Mouse (Mus musculus) midbrain, postnatal 0 days (tissue): ENCODE data around the gene Tex38. TPM values are rescaled to one million over a fixed set of nuclear protein-coding genes. Genes with fewer than 3 reads are reported as not detected.

Experiments
- ATAC-seq: fragments of 200-750 bp; cut with Nextera tagmentation; 2 replicates; pipeline ENCODE4 v1.8.0; 2017; ENCODE audit warnings: moderate number of reproducible peaks, mild to moderate bottlenecking, moderate TSS enrichment, moderate library complexity; ENCODE audit not compliant: low FRiP score
- DNase-seq: peaks from one replicate; pipeline ENCODE4 v3.0.0-alpha.2; 2015; ENCODE audit warnings: low spot score
- H3K27ac ChIP-seq: fragments of 300-500 bp; sonication (generic); 2 replicates; pipeline ENCODE4 v1.5.1; 2014; ENCODE audit warnings: low read depth, mild to moderate bottlenecking, low read length, mixed read lengths
- H3K27me3 ChIP-seq: fragments of 300-500 bp; sonication (generic); 2 replicates; pipeline ENCODE4 v1.6.1; 2014; ENCODE audit warnings: low read length, control low read depth, mixed read lengths; ENCODE audit not compliant: insufficient read depth
- H3K36me3 ChIP-seq: fragments of 300-500 bp; sonication (generic); 2 replicates; pipeline ENCODE4 v1.6.1; 2014; ENCODE audit warnings: low read length, control low read depth, mixed read lengths; ENCODE audit not compliant: insufficient read depth
- H3K4me1 ChIP-seq: fragments of 300-500 bp; sonication (generic); 2 replicates; pipeline ENCODE4 v1.6.1; 2014; ENCODE audit warnings: mild to moderate bottlenecking, control low read depth, antibody characterized with exemption, low read length, mixed read lengths; ENCODE audit not compliant: insufficient read depth
- H3K4me2 ChIP-seq: fragments of 300-500 bp; sonication (generic); 2 replicates; pipeline ENCODE4 v1.6.1; 2014; ENCODE audit warnings: low read depth, mild to moderate bottlenecking, low read length, mixed read lengths; ENCODE audit not compliant: poor library complexity, severe bottlenecking
- H3K4me3 ChIP-seq: fragments of 300-500 bp; sonication (generic); 2 replicates; pipeline ENCODE4 v1.5.1; 2014; ENCODE audit warnings: low read depth, mild to moderate bottlenecking, low read length, moderate library complexity
- H3K9ac ChIP-seq: fragments of 300-500 bp; sonication (generic); replicated peaks from 2 replicates; pipeline ENCODE4 v1.6.1; 2014; ENCODE audit warnings: mild to moderate bottlenecking, low read length, moderate library complexity, mixed read lengths; ENCODE audit not compliant: poor library complexity, severe bottlenecking
- H3K9me3 ChIP-seq: fragments of 300-500 bp; sonication (generic); 2 replicates; pipeline ENCODE4 v1.6.1; 2016; ENCODE audit warnings: low read length, control low read depth
- CTCF ChIP-seq: IDR thresholded peaks from 2 replicates; pipeline ENCODE4 v1.5.1; 2016; ENCODE audit warnings: antibody characterized with exemption, mild to moderate bottlenecking
- WGBS: fragments of 180-500 bp; shearing (Covaris S2); extraction: QIAGEN DNeasy Blood & Tissue Kit; methylation state at CpG from one replicate; pipeline ENCODE4 v1.1.7; 2014; 5-methylcytosine and 5-hydroxymethylcytosine counted together
- polyA plus RNA-seq: library from polyadenylated mRNA; unstranded; fragments of >200 nt; fragmentation: Nextera tagmentation; extraction: Ambion mirVana; gene quantifications from 2 replicates; pipeline ENCODE4 v1.2.1, GENCODE M21; 2015
- total RNA-seq: library from RNA; depleted of rRNA; stranded (reverse); fragments of >200 nt; gene quantifications from 2 replicates; pipeline ENCODE4 v1.2.3, GENCODE M21; 2014

The Tex38 gene
- total and polyA plus RNA-seq, 2 experiments from 2014 or later = 0.49 to 0.93 TPM

DNA sequence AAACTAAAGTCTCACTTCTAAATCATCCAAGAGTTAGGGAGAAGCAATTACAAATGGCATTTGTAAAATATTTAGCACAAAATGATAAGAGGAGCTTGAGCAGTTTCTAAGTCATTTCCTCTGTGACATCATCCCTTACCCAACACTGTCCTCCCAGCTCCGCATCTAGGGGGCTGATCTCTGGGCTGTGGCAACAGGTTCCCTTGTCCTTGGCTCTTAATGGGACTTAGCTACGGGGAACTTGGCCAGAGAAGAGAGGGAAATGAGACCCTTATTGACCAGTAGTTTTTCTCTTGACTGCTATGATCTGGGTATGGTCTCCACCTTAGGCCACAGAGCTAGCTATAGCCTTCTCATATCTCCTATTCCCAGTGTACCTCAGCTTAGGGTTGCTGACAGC lies 44.5 kb upstream of the Tex38 start:
- ATAC-seq (no peak), DNase-seq (no peak)
- no peak overlapping the region for H3K4me2 ChIP-seq
- TF ChIP-seq CTCF = no peak
- H3K27ac ChIP-seq = no peak overlapping the region
- H3K9me3 ChIP-seq = no peaks in the 10 kb centered on the region
- no peaks in the 10 kb centered on the region for H3K36me3 ChIP-seq
- no peak overlapping the region for H3K9ac ChIP-seq
- H3K4me3 ChIP-seq = no peak overlapping the region
- no peaks in the 10 kb centered on the region for H3K27me3 ChIP-seq
- H3K4me1 ChIP-seq = peaks cover 4% of the 10 kb centered on the region; the same call in 1 of the 2 replicates
- 89% methylated on average over 2 of the region's 2 CpGs for WGBS

GRCm38 (mm10) chr4:115824178-115824577 lies 43.4 kb upstream of the Tex38 start:
- no peak for DNase-seq
- Histone ChIP-seq H3K27ac (no peak overlapping the region), H3K27me3 (no peaks in the 10 kb centered on the region), H3K4me1 (peaks cover 4% of the 10 kb centered on the region; the same call in 1 of the 2 replicates), H3K4me2 (no peak overlapping the region), H3K36me3 (no peaks in the 10 kb centered on the region), H3K9me3 (no peaks in the 10 kb centered on the region), H3K4me3 (no peak overlapping the region), H3K9ac (no peak overlapping the region)
- ATAC-seq = no peak
- TF ChIP-seq CTCF = no peak
- WGBS = 78% methylated on average over 2 of the region's 2 CpGs

GRCm38 (mm10) chr4:115821928-115822327 lies 41.1 kb upstream of the Tex38 start:
- Histone ChIP-seq H3K9ac (no peak overlapping the region), H3K4me1 (0 out of 2 replicates have a peak, but pooled peaks cover under 1% of the 10 kb centered on the region), H3K27me3 (no peaks in the 10 kb centered on the region), H3K27ac (no peak overlapping the region), H3K36me3 (no peaks in the 10 kb centered on the region), H3K4me3 (no peak overlapping the region), H3K4me2 (no peak overlapping the region), H3K9me3 (no peaks in the 10 kb centered on the region)
- DNase-seq = no peak
- WGBS = 75% methylated on average over 3 of the region's 3 CpGs
- no peak for TF ChIP-seq CTCF
- ATAC-seq = no peak

DNA sequence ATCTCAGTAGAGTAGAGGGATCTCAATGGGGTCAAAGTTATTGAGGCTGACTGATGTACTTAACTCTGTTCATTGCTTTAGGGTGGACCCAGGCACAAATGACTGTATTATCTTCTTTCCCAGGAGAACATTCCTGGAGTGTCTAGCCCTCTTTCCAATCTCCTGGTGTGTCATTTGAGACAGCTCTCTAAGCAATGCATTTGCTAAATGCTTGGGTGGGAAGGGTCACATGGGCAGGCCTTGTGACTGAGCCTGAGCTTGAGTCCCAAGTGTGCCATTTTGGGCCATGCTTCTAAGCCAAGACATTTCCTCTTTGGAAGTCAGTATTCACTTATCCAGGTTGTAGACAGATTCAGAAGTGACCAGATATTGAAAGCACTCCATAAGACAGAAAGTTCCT lies 40.6 kb upstream of the Tex38 start:
- Histone ChIP-seq H3K36me3 (no peaks in the 10 kb centered on the region), H3K4me1 (no peaks in the 10 kb centered on the region), H3K9ac (no peak overlapping the region), H3K4me2 (no peak overlapping the region), H3K27me3 (no peaks in the 10 kb centered on the region), H3K4me3 (no peak overlapping the region), H3K27ac (no peak overlapping the region), H3K9me3 (no peaks in the 10 kb centered on the region)
- ATAC-seq (no peak), DNase-seq (no peak)
- no peak for TF ChIP-seq CTCF

GRCm38 (mm10) chr4:115820944-115821343 lies 40.1 kb upstream of the Tex38 start:
- Histone ChIP-seq H3K4me3 (no peak overlapping the region), H3K4me2 (no peak overlapping the region), H3K36me3 (no peaks in the 10 kb centered on the region), H3K9ac (no peak overlapping the region), H3K4me1 (no peaks in the 10 kb centered on the region), H3K9me3 (no peaks in the 10 kb centered on the region), H3K27me3 (no peaks in the 10 kb centered on the region), H3K27ac (no peak overlapping the region)
- DNase-seq (no peak), ATAC-seq (no peak)
- 77% methylated on average over 3 of the region's 3 CpGs for WGBS
- no peak for TF ChIP-seq CTCF

DNA sequence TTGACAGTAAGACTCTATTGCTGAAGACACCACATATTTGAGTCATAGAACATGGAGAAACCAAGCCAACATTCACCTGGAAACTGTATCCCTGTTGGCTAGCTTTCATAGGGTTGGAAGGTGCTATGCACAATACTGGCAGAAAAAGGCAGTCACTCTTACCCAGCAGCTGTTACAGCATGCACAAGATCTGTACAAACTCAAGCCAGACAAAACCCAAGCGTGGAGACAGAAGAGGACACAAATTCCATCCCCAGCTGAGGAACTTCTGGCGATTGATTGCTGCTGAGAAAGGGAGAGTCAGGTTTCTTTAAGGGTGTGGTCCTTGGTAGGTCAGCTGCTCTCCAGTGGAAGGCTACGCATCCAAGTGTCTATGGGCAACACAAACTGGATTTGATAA lies 39.4 kb upstream of the Tex38 start:
- H3K9me3 ChIP-seq = no peaks in the 10 kb centered on the region
- H3K4me2 ChIP-seq = no peak overlapping the region
- H3K4me3 ChIP-seq = no peak overlapping the region
- peaks cover under 1% of the 10 kb centered on the region; the same call in 1 of the 2 replicates for H3K36me3 ChIP-seq
- H3K27me3 ChIP-seq = no peaks in the 10 kb centered on the region
- H3K9ac ChIP-seq = no peak overlapping the region
- no peak for TF ChIP-seq CTCF
- no peaks in the 10 kb centered on the region for H3K4me1 ChIP-seq
- DNase-seq (no peak), ATAC-seq (no peak)
- H3K27ac ChIP-seq = no peak overlapping the region
- WGBS = 78% methylated on average over 3 of the region's 3 CpGs
